Mouse (Mus musculus) spleen, adult 2 months (tissue): ENCODE measurements around the gene Tinagl1.

Source experiments
- CTCF ChIP-seq: fragments of 200-500 bp; IDR thresholded peaks from 2 replicates; pipeline ENCODE4 v1.5.1; 2011; ENCODE audit warnings: mild to moderate bottlenecking, inconsistent platforms; ENCODE audit not compliant: insufficient read depth, insufficient read length, insufficient replicate concordance; ENCODE audit errors: extremely low read depth
- POLR2A ChIP-seq: fragments of 200-500 bp; IDR thresholded peaks from 2 replicates; pipeline ENCODE4 v1.6.1; 2011; ENCODE audit warnings: low read depth, low read length, inconsistent platforms

DNA sequence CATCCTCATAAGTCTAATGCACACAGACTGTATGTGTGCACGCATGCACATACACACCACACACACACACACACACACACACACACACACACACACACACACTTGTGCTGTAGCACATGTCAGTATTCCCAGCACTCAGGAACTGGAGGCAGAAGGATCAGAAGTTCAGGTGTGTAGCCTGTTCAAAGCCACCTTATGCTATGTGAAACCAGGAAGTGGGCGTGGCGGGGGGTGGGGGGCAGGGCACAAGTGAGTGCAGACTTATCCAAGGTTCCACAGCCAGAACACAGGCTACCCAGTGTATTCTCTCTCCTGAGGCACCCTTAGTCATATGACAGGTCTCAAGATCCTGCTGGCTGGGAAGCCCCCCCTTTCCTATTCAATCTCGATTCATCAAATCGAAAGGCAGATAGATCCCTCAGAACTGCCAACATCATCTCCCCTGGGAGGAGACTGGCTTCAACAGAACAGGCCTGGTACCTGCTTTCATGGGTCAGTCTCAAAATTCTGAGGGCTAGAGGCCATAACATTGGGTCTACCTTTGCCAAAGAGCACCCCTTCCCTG, 1.3 kb upstream of the Tinagl1 start:
- TF ChIP-seq POLR2A (no peak), CTCF (no peak)
